Mouse (Mus musculus): ENCODE measurements around the gene Ndufs7. TPM values are rescaled to one million over a fixed set of nuclear protein-coding genes. Genes with fewer than 3 reads are reported as not detected.
"Not testable (repeated sequence)": the region's sequence is repeated elsewhere in the genome, so short reads cannot be mapped to it uniquely, and the experiment has no call there.

Gene Ndufs7
- polyA plus RNA-seq, 1 experiment from 2014 or later = 498 TPM

- Histone ChIP-seq H3K27me3 (replicated peaks; ENCODE audit: control insufficient read depth, insufficient read depth, low read length) (no peaks in the 10 kb centered on the region), H3K27ac (ENCODE audit: low read depth) (no peak overlapping the region), H3K4me3 (ENCODE audit: low read depth, low read length) (no peak overlapping the region), H3K9ac (ENCODE audit: low read length) (no peak overlapping the region), H3K9me3 (ENCODE audit: control insufficient read depth, low read length) (no peaks in the 10 kb centered on the region), H3K4me2 (ENCODE audit: low read length) (no peak overlapping the region), H3K36me3 (ENCODE audit: control insufficient read depth, insufficient read depth, low read length) (peaks cover 25% of the 10 kb centered on the region), H3K4me1 (replicated peaks; ENCODE audit: control insufficient read depth, insufficient read depth, low read length) (peaks cover 10% of the 10 kb centered on the region)
- no peak for ATAC-seq (replicated peaks; ENCODE audit: low FRiP score, low TSS enrichment, low read depth)
- WGBS = 52% methylated on average over 6 of the region's 6 CpGs
- no peak for DNase-seq (ENCODE audit: low spot score)
Measured at GRCm38 (mm10) chr10:80247849-80248248, 1.1 kb upstream of the Ndufs7 start.

- not testable (repeated sequence) for H3K9me3 ChIP-seq (ENCODE audit: control insufficient read depth, low read length); H3K9ac ChIP-seq (ENCODE audit: low read length); DNase-seq (ENCODE audit: low spot score); ATAC-seq (replicated peaks; ENCODE audit: low FRiP score, low TSS enrichment, low read depth); H3K27me3 ChIP-seq (replicated peaks; ENCODE audit: control insufficient read depth, insufficient read depth, low read length)
- Histone ChIP-seq H3K36me3 (ENCODE audit: control insufficient read depth, insufficient read depth, low read length) (peaks cover 25% of the 10 kb centered on the region), H3K4me3 (ENCODE audit: low read depth, low read length) (peak overlapping the region; percentile 94), H3K4me2 (ENCODE audit: low read length) (peak overlapping the region; percentile 91), H3K4me1 (replicated peaks; ENCODE audit: control insufficient read depth, insufficient read depth, low read length) (peaks cover 10% of the 10 kb centered on the region), H3K27ac (ENCODE audit: low read depth) (0 out of 2 replicates have a peak overlapping the region, but pooled peaks have one; percentile 91)
- WGBS = 33% methylated on average over 3 of the region's 3 CpGs
Measured at GRCm38 (mm10) chr10:80248437-80248836, 484 bp upstream of the Ndufs7 start.

GRCm38 (mm10) chr10:80250059-80250458 lies 1.1 kb downstream of the Ndufs7 start:
- Histone ChIP-seq H3K27ac (ENCODE audit: low read depth) (peak overlapping the region; percentile 91; the same call in 1 of the 2 replicates), H3K9ac (ENCODE audit: low read length) (peak overlapping the region; percentile 86), H3K27me3 (replicated peaks; ENCODE audit: control insufficient read depth, insufficient read depth, low read length) (no peaks in the 10 kb centered on the region), H3K9me3 (ENCODE audit: control insufficient read depth, low read length) (no peaks in the 10 kb centered on the region), H3K4me1 (replicated peaks; ENCODE audit: control insufficient read depth, insufficient read depth, low read length) (peaks cover 10% of the 10 kb centered on the region), H3K4me3 (ENCODE audit: low read depth, low read length) (peak overlapping the region; percentile 94), H3K4me2 (ENCODE audit: low read length) (peak overlapping the region; percentile 91), H3K36me3 (ENCODE audit: control insufficient read depth, insufficient read depth, low read length) (peaks cover 27% of the 10 kb centered on the region)
- no peak for ATAC-seq (replicated peaks; ENCODE audit: low FRiP score, low TSS enrichment, low read depth)
- 33% methylated on average over 2 of the region's 2 CpGs for WGBS
- DNase-seq (ENCODE audit: low spot score) = no peak

GRCm38 (mm10) chr10:80250573-80250972 lies 1.7 kb downstream of the Ndufs7 start:
- DNase-seq (ENCODE audit: low spot score) (no peak), ATAC-seq (replicated peaks; ENCODE audit: low FRiP score, low TSS enrichment, low read depth) (no peak)
- Histone ChIP-seq H3K27ac (ENCODE audit: low read depth) (no peak overlapping the region), H3K4me2 (ENCODE audit: low read length) (peak overlapping the region; percentile 91), H3K9me3 (ENCODE audit: control insufficient read depth, low read length) (no peaks in the 10 kb centered on the region), H3K9ac (ENCODE audit: low read length) (peak overlapping the region; percentile 86), H3K36me3 (ENCODE audit: control insufficient read depth, insufficient read depth, low read length) (peaks cover 32% of the 10 kb centered on the region), H3K27me3 (replicated peaks; ENCODE audit: control insufficient read depth, insufficient read depth, low read length) (no peaks in the 10 kb centered on the region), H3K4me3 (ENCODE audit: low read depth, low read length) (0 out of 2 replicates have a peak overlapping the region, but pooled peaks have one; percentile 1), H3K4me1 (replicated peaks; ENCODE audit: control insufficient read depth, insufficient read depth, low read length) (peaks cover 6% of the 10 kb centered on the region)
- 86% methylated on average over 4 of the region's 4 CpGs for WGBS

GRCm38 (mm10) chr10:80252011-80252410 lies 3.1 kb downstream of the Ndufs7 start:
- DNase-seq (ENCODE audit: low spot score) = no peak
- H3K4me2 ChIP-seq (ENCODE audit: low read length) = no peak overlapping the region
- H3K27ac ChIP-seq (ENCODE audit: low read depth) = no peak overlapping the region
- H3K27me3 ChIP-seq (replicated peaks; ENCODE audit: control insufficient read depth, insufficient read depth, low read length) = no peaks in the 10 kb centered on the region
- no peaks in the 10 kb centered on the region for H3K9me3 ChIP-seq (ENCODE audit: control insufficient read depth, low read length)
- no peak overlapping the region for H3K4me3 ChIP-seq (ENCODE audit: low read depth, low read length)
- ATAC-seq (replicated peaks; ENCODE audit: low FRiP score, low TSS enrichment, low read depth) = no peak
- H3K9ac ChIP-seq (ENCODE audit: low read length) = no peak overlapping the region
- peaks cover 46% of the 10 kb centered on the region for H3K36me3 ChIP-seq (ENCODE audit: control insufficient read depth, insufficient read depth, low read length)
- H3K4me1 ChIP-seq (replicated peaks; ENCODE audit: control insufficient read depth, insufficient read depth, low read length) = peaks cover 6% of the 10 kb centered on the region

GRCm38 (mm10) chr10:80252493-80253274 lies 3.8 kb downstream of the Ndufs7 start:
- Histone ChIP-seq H3K27me3 (replicated peaks; ENCODE audit: control insufficient read depth, insufficient read depth, low read length) (no peaks in the 10 kb centered on the region), H3K36me3 (ENCODE audit: control insufficient read depth, insufficient read depth, low read length) (peaks cover 51% of the 10 kb centered on the region), H3K9ac (ENCODE audit: low read length) (no peak overlapping the region), H3K27ac (ENCODE audit: low read depth) (no peak overlapping the region), H3K4me1 (replicated peaks; ENCODE audit: control insufficient read depth, insufficient read depth, low read length) (peaks cover 6% of the 10 kb centered on the region), H3K4me2 (ENCODE audit: low read length) (no peak overlapping the region), H3K4me3 (ENCODE audit: low read depth, low read length) (no peak overlapping the region), H3K9me3 (ENCODE audit: control insufficient read depth, low read length) (no peaks in the 10 kb centered on the region)
- no peak for DNase-seq (ENCODE audit: low spot score)
- WGBS = 90% methylated on average over 11 of the region's 11 CpGs
- no peak for ATAC-seq (replicated peaks; ENCODE audit: low FRiP score, low TSS enrichment, low read depth)

GRCm38 (mm10) chr10:80253551-80253950 lies 4.6 kb downstream of the Ndufs7 start:
- Histone ChIP-seq H3K36me3 (ENCODE audit: control insufficient read depth, insufficient read depth, low read length) (peaks cover 59% of the 10 kb centered on the region), H3K4me2 (ENCODE audit: low read length) (no peak overlapping the region), H3K4me3 (ENCODE audit: low read depth, low read length) (no peak overlapping the region), H3K4me1 (replicated peaks; ENCODE audit: control insufficient read depth, insufficient read depth, low read length) (peaks cover 6% of the 10 kb centered on the region), H3K27ac (ENCODE audit: low read depth) (no peak overlapping the region), H3K9ac (ENCODE audit: low read length) (no peak overlapping the region), H3K9me3 (ENCODE audit: control insufficient read depth, low read length) (no peaks in the 10 kb centered on the region), H3K27me3 (replicated peaks; ENCODE audit: control insufficient read depth, insufficient read depth, low read length) (no peaks in the 10 kb centered on the region)
- ATAC-seq (replicated peaks; ENCODE audit: low FRiP score, low TSS enrichment, low read depth) = no peak
- DNase-seq (ENCODE audit: low spot score) = no peak
- 85% methylated on average over 6 of the region's 6 CpGs for WGBS

GRCm38 (mm10) chr10:80254331-80255297 lies 5.7 kb downstream of the Ndufs7 start:
- WGBS = 94% methylated on average over 26 of the region's 26 CpGs
- H3K36me3 ChIP-seq (ENCODE audit: control insufficient read depth, insufficient read depth, low read length) = peaks cover 65% of the 10 kb centered on the region
- H3K27me3 ChIP-seq (replicated peaks; ENCODE audit: control insufficient read depth, insufficient read depth, low read length) = no peaks in the 10 kb centered on the region
- H3K4me3 ChIP-seq (ENCODE audit: low read depth, low read length) = no peak overlapping the region
- DNase-seq (ENCODE audit: low spot score) = no peak
- peaks cover 10% of the 10 kb centered on the region for H3K4me1 ChIP-seq (replicated peaks; ENCODE audit: control insufficient read depth, insufficient read depth, low read length)
- H3K9me3 ChIP-seq (ENCODE audit: control insufficient read depth, low read length) = no peaks in the 10 kb centered on the region
- no peak overlapping the region for H3K9ac ChIP-seq (ENCODE audit: low read length)
- no peak overlapping the region for H3K4me2 ChIP-seq (ENCODE audit: low read length)
- ATAC-seq (replicated peaks; ENCODE audit: low FRiP score, low TSS enrichment, low read depth) = no peak
- no peak overlapping the region for H3K27ac ChIP-seq (ENCODE audit: low read depth)
